Mouse (Mus musculus): ENCODE measurements around the gene Alox8.

DNA sequence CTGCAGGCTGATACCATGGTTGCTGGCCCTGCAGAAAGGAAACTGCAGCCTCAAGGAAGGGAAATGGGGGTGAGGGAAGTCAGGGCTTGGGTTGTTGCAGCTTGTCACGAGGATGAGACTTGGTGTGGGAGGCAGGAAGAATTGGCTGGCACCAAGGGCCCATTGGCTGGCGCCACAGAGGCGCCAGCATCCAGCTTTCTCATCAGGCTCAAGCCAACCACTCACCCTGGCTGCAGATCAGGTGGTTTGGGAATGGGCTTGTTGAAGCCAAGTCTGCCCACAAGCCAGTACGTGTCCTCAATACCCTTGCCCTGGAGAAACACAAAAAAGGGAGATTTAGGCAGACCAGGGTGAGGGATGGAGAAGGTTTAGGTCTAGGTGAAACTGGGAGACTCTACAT lies 25.5 kb upstream of the Alox8 start:
- no peak for TF ChIP-seq POLR2AphosphoS5 (IDR thresholded peaks at IDR 0.05; ENCODE audit: insufficient replicate concordance, low read depth, low read length)
- TF ChIP-seq CTCF (IDR thresholded peaks at IDR 0.05; ENCODE audit: low read depth, low read length): no peak
- no peak for TF ChIP-seq TAL1 (conservative IDR thresholded peaks at IDR 0.05; ENCODE audit: low read depth, low read length)
- TF ChIP-seq GATA1 (IDR thresholded peaks at IDR 0.05; ENCODE audit: borderline replicate concordance, low read length): no peak
